Mouse (Mus musculus): ENCODE measurements around the gene Dnajc15.

The Dnajc15 gene

GRCm38 (mm10) chr14:77794285-77794949 is 80.5 kb downstream of the Dnajc15 start:
- DNase-seq: no peak

DNA sequence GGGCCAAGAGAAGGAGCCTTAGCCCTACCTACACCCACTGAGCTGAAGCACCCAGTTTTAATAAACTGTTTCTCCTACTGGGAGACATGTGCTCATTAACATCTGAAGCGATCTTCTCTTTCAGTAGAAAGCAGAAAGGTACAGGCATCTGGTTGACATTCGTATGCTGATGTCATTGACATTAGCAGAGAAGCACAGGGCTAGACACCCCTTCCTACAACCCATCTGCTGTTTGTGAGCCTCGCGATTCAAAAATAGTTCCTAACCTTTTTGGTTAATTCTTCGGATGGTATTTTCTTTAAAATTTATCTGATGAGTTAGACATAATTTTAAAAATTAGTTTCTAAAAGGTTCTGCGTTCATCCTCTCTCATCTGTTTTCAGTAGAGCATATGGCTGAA is 81.9 kb downstream of the Dnajc15 start:
- no peak for DNase-seq

- no peak for DNase-seq
Observed at GRCm38 (mm10) chr14:77783217-77783616, 91.7 kb downstream of the Dnajc15 start.

DNA sequence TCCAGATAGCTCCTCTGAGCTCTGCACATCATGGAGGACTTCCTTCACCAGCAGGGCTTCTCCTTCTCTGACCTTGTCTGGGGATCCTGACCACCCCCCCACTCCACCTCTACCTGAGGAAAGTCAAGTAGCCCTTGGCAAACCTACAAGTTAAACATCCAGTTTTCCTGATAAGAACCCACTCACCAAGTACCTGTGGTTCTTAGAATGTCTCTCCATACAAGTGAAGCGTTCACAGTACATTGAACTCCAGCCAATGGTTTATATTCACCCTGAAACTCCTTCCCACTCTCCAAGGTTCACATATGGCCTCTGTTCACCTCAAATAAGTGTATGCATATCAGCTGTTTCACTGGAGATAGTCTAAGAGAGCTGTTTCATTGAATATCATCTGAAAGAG is 97.6 kb downstream of the Dnajc15 start:
- DNase-seq: no peak

DNA sequence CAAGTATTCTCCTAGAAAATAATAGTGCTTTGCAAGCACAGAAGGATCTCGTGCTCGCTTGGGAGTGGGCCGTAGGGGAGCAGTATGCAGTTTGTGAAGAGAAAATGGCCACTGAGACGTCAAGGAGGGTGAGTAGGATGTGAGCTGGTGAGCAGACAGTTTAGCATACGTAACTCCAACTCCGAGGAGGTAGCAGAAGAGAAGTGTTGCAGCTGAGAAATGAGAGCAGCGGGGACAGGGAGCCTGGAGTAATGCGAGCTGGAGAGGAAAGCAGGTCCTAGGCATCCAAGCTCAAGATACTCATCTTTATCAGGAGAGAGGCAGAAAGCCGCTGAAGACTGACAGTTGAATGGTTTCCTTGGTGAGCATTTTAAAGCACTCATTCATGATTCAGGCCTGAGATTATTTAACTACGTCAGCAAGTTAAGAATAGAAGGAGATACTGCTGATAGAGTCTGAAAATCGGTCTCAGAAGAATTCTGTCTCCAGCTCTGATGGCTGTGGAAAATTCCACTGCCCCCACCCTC is 98.9 kb downstream of the Dnajc15 start:
- no peak for DNase-seq

DNA sequence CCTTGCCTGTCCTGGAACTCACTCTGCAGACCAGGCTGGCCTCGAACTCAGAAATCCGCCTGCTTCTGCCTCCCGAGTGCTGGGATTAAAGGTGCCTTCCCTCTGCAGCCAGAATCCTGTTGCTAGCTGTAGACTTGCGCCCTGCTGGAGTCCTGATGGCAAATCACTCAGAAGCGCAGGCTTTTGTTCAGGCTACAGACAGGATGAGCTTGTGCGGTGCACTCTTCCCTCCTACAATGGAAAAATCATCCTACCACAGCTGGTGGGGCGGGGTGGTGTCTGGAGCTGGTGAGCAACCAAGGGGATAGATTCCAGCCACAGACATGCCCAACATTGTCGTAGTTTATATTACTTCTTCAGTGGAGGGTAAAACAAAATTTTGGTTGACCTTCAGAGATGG is 101.6 kb downstream of the Dnajc15 start:
- no peak for DNase-seq

- no peak for DNase-seq
Observed at GRCm38 (mm10) chr14:77771626-77772025, 103.3 kb downstream of the Dnajc15 start.
